Comparison of ENCODE assay signal across 26 mouse cellular contexts in the genomic region with DNA sequence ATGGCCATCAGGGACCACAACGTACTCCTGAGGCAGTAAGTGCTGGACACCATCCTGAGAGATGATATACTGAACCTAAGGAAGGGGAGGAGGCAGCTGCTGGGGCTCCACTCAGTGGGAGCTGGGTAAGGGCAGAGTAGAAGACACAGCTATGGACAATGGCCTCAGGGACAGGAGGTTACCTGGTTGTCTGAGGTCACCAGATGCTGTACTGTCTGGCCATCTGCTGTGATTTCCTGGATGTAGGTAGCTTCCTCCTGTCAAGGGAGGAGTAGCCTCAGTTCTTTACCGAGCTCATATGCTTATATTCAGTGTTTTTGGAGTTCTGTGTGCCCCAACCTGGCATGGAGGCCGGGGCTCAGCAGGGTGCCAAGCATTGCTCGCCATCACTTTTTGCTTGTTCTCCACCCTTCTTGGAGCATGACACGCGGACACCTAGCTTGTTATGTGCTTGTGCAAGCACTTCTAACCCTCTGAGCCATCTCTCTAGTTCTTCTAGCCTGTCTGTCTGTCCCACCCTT. TPM values are rescaled to one million over a fixed set of nuclear protein-coding genes. Genes with fewer than 3 reads are reported as not detected.
DNase-seq lines count a peak whose midpoint lies in the region; ATAC-seq and TF ChIP-seq lines count a peak whose summit lies in the region.
"Had no signal": no experiment of that assay in that cellular context is flagged by ENCODE, and none has a peak within 500 bp of the region (broad histone marks: within the 10 kb centered on the region; RNA-seq: fewer than 3 reads in every experiment).

No protein-coding gene starts in this region.

- H3K36me3 ChIP-seq in intestine, postnatal 0 days (ENCODE audit: control insufficient read depth, insufficient read depth), result peaks cover 100% of the 10 kb centered on the region
- H3K36me3 ChIP-seq in intestine, embryonic 16.5 days (ENCODE audit: control insufficient read depth, insufficient read depth, low read length), result peaks cover 59% of the 10 kb centered on the region

- H3K4me1 ChIP-seq in intestine, postnatal 0 days (replicated peaks; ENCODE audit: control insufficient read depth, insufficient read depth, low read length), result peaks cover 18% of the 10 kb centered on the region
- peaks cover 20% of the 10 kb centered on the region for H3K4me1 ChIP-seq in intestine, embryonic 16.5 days (ENCODE audit: control insufficient read depth, insufficient read depth, low read length)
- H3K4me1 ChIP-seq: heart, embryonic 13.5 days; neural tube, embryonic 12.5 days had no signal

- H3K27ac ChIP-seq in intestine, postnatal 0 days (ENCODE audit: low read depth, low read length), result 0 out of 2 replicates have a peak overlapping the region, but pooled peaks have one; percentile 35
- H3K27ac ChIP-seq in intestine, embryonic 16.5 days (ENCODE audit: low read length), result no peak overlapping the region
- H3K27ac ChIP-seq: heart, embryonic 13.5 days; hindbrain, embryonic 14.5 days; liver, embryonic 14.5 days; macrophage; neural tube, embryonic 12.5 days had no signal

- H3K9me3 ChIP-seq in intestine, postnatal 0 days (ENCODE audit: control insufficient read depth), result no peaks in the 10 kb centered on the region
- no peaks in the 10 kb centered on the region for H3K9me3 ChIP-seq in intestine, embryonic 16.5 days (ENCODE audit: control insufficient read depth, low read length)
- H3K9me3 ChIP-seq: heart, embryonic 13.5 days; neural tube, embryonic 12.5 days had no signal

- ATAC-seq in intestine, postnatal 0 days, result no peak
- no peak for ATAC-seq in intestine, embryonic 16.5 days
- ATAC-seq: forebrain, embryonic 16.5 days had no signal

- no peak overlapping the region for H3K4me2 ChIP-seq in intestine, postnatal 0 days (replicated peaks; ENCODE audit: low read depth)
- H3K4me2 ChIP-seq in intestine, embryonic 16.5 days (ENCODE audit: low read depth, low read length), result no peak overlapping the region
- H3K4me2 ChIP-seq: heart, embryonic 13.5 days; hindbrain, embryonic 14.5 days; neural tube, embryonic 12.5 days had no signal

- H3K9ac ChIP-seq in intestine, postnatal 0 days (ENCODE audit: low read depth, low read length), result no peak overlapping the region
- no peak overlapping the region for H3K9ac ChIP-seq in intestine, embryonic 16.5 days (ENCODE audit: low read depth, low read length)
- H3K9ac ChIP-seq: heart, embryonic 13.5 days; hindbrain, embryonic 14.5 days; liver, embryonic 14.5 days; neural tube, embryonic 12.5 days had no signal

- peak; percentile 60 for DNase-seq in brain, adult 2 months (ENCODE audit: low read depth, low spot score)
- peak; percentile 69 for DNase-seq in cerebellum, adult 9-10 months
- DNase-seq in cerebellum, postnatal 36 days, result peak; percentile 63 to 65
- DNase-seq in testis, postnatal 10 days (ENCODE audit: low spot score), result no peak
- DNase-seq in spleen, postnatal 14 days (ENCODE audit: low spot score in 2 of 2), result no peak
- DNase-seq: adrenal gland, adult 8-10 months; B cell, adult 2 months; gastrocnemius, postnatal 10 days; heart, postnatal 10 days; kidney, adult 18-20 months; kidney, postnatal 36 days; liver; lung, adult 2 months; lung, postnatal 10 days; midbrain, embryonic 14.5 days; right cerebral cortex, adult 18-20 months; spleen, adult 18-20 months had no signal

- 93% methylated on average over 6 of the region's 6 CpGs for WGBS in intestine, postnatal 0 days
- WGBS in intestine, embryonic 16.5 days, result 85% methylated on average over 6 of the region's 6 CpGs

- no peak overlapping the region for H3K4me3 ChIP-seq in intestine, postnatal 0 days (ENCODE audit: low read depth, low read length)
- H3K4me3 ChIP-seq in intestine, embryonic 16.5 days (ENCODE audit: low read length), result no peak overlapping the region
- H3K4me3 ChIP-seq: erythroblast, embryonic 14.5 days; heart, embryonic 13.5 days; neural tube, embryonic 12.5 days had no signal

- no peaks in the 10 kb centered on the region for H3K27me3 ChIP-seq in intestine, postnatal 0 days (replicated peaks; ENCODE audit: control insufficient read depth, insufficient read depth, low read length)
- no peaks in the 10 kb centered on the region for H3K27me3 ChIP-seq in intestine, embryonic 16.5 days (replicated peaks; ENCODE audit: control insufficient read depth, insufficient read depth, low read length)
- H3K27me3 ChIP-seq: heart, embryonic 13.5 days; neural tube, embryonic 12.5 days had no signal

- TF ChIP-seq CTCF in intestine, postnatal 0 days (IDR thresholded peaks at IDR 0.05; ENCODE audit: low read depth), result no peak

RNA-seq across cellular contexts. Expression of a gene that starts 13.7 kb away (rescaled TPM):
- polyA plus RNA-seq in intestine, postnatal 0 days (2015; fragmentation: Nextera tagmentation; extraction: Ambion mirVana), result 43.2 and 44.0 TPM in 2 replicates
- 57.9 and 64.0 TPM in 2 replicates for polyA plus RNA-seq in intestine, embryonic 16.5 days (2015; fragmentation: Nextera tagmentation; extraction: Ambion mirVana)

RNA-seq across cellular contexts. Expression of a gene that starts 18.8 kb away (rescaled TPM):
- polyA plus RNA-seq in intestine, postnatal 0 days (2015; fragmentation: Nextera tagmentation; extraction: Ambion mirVana), result 3.6 and 3.8 TPM in 2 replicates
- polyA plus RNA-seq in intestine, embryonic 16.5 days (2015; fragmentation: Nextera tagmentation; extraction: Ambion mirVana), result 9.6 and 10.5 TPM in 2 replicates

RNA-seq across cellular contexts. Expression of a gene that starts 35.2 kb away (rescaled TPM):
- polyA plus RNA-seq in intestine, postnatal 0 days (2015; fragmentation: Nextera tagmentation; extraction: Ambion mirVana), result 14.5 and 16.2 TPM in 2 replicates
- polyA plus RNA-seq in intestine, embryonic 16.5 days (2015; fragmentation: Nextera tagmentation; extraction: Ambion mirVana), result 31.4 and 31.5 TPM in 2 replicates

RNA-seq across cellular contexts. Expression of a gene that starts 47.8 kb away (rescaled TPM):
- 9.6 and 9.8 TPM in 2 replicates for polyA plus RNA-seq in intestine, postnatal 0 days (2015; fragmentation: Nextera tagmentation; extraction: Ambion mirVana)
- polyA plus RNA-seq in intestine, embryonic 16.5 days (2015; fragmentation: Nextera tagmentation; extraction: Ambion mirVana), result 7.6 and 9.3 TPM in 2 replicates
- polyA plus RNA-seq: erythroblast, embryonic 14.5 days had no signal

RNA-seq across cellular contexts. Expression of a gene that starts 59.5 kb away (rescaled TPM):
- polyA plus RNA-seq in intestine, postnatal 0 days (2015; fragmentation: Nextera tagmentation; extraction: Ambion mirVana), result 4.6 and 5.7 TPM in 2 replicates
- polyA plus RNA-seq in intestine, embryonic 16.5 days (2015; fragmentation: Nextera tagmentation; extraction: Ambion mirVana), result 6.1 and 7.5 TPM in 2 replicates

Comparison
In these comparisons a context has a peak if more than half of its experiments do, and no peak if none do; other contexts are left out.
1. DNase-seq: peak in brain, adult 2 months (single experiment), cerebellum, adult 9-10 months (single experiment) and cerebellum, postnatal 36 days (2 of 2); none in testis, postnatal 10 days (single experiment) and spleen, postnatal 14 days (0 of 2).